Mouse (Mus musculus) liver, embryonic 11.5 days (tissue): Measurements from ENCODE around the gene Gm5617. TPM values are rescaled to one million over a fixed set of nuclear protein-coding genes. Genes with fewer than 3 reads are reported as not detected.
A peak's percentile ranks its signal among the peaks of the same experiment; 100 is the strongest.
"Not testable (repeated sequence)": the region's sequence is repeated elsewhere in the genome, so short reads cannot be mapped to it uniquely, and the experiment has no call there.

Experiments used
- ATAC-seq: fragments of 200-750 bp; cut with Nextera tagmentation; replicated peaks from 2 replicates; pipeline ENCODE4 v1.8.0; 2017; ENCODE audit warnings: moderate number of reproducible peaks, mild to moderate bottlenecking, moderate TSS enrichment, moderate library complexity; ENCODE audit not compliant: low FRiP score
- DNase-seq: peaks from one replicate; pipeline ENCODE4 v3.0.0-alpha.2; 2017; ENCODE audit warnings: low spot score
- H3K27ac ChIP-seq: fragments of 300-500 bp; sonication (generic); 2 replicates; pipeline ENCODE4 v1.5.1; 2014; ENCODE audit warnings: mild to moderate bottlenecking, low read depth, low read length, control low read depth
- H3K27me3 ChIP-seq: fragments of 300-500 bp; sonication (generic); replicated peaks from 2 replicates; pipeline ENCODE4 v1.6.1; 2014; ENCODE audit warnings: low read length, mixed read lengths; ENCODE audit not compliant: control insufficient read depth, insufficient read depth
- H3K36me3 ChIP-seq: fragments of 300-500 bp; sonication (generic); 2 replicates; pipeline ENCODE4 v1.6.1; 2014; ENCODE audit warnings: mild to moderate bottlenecking, low read length, moderate library complexity, mixed read lengths; ENCODE audit not compliant: control insufficient read depth, insufficient read depth
- H3K4me1 ChIP-seq: fragments of 300-500 bp; sonication (generic); replicated peaks from 2 replicates; pipeline ENCODE4 v1.6.1; 2014; ENCODE audit warnings: low read length, mixed read lengths; ENCODE audit not compliant: control insufficient read depth, insufficient read depth
- H3K4me2 ChIP-seq: fragments of 300-500 bp; sonication (generic); 2 replicates; pipeline ENCODE4 v1.6.1; 2014; ENCODE audit warnings: mild to moderate bottlenecking, control low read depth, moderate library complexity
- H3K4me3 ChIP-seq: fragments of 300-500 bp; sonication (generic); 2 replicates; pipeline ENCODE4 v1.5.1; 2014; ENCODE audit warnings: low read depth, low read length, control low read depth
- H3K9ac ChIP-seq: fragments of 300-500 bp; sonication (generic); 2 replicates; pipeline ENCODE4 v1.6.1; 2014; ENCODE audit warnings: low read depth, low read length, control low read depth
- H3K9me3 ChIP-seq: fragments of 300-500 bp; sonication (generic); 2 replicates; pipeline ENCODE4 v1.6.1; 2016; ENCODE audit warnings: low read length, inconsistent platforms, mixed read lengths; ENCODE audit not compliant: control insufficient read depth
- WGBS: fragments of 180-500 bp; shearing (Covaris S2); extraction: QIAGEN DNeasy Blood & Tissue Kit; methylation state at CpG from one replicate; pipeline ENCODE4 v1.1.7; 2014; 5-methylcytosine and 5-hydroxymethylcytosine counted together
- microRNA-seq: library from miRNA; unstranded; fragments of <30 nt; microRNA quantifications from one replicate; pipeline ENCODE4, GENCODE M21; 2017; ENCODE audit warnings: borderline number of aligned reads
- polyA plus RNA-seq: library from polyadenylated mRNA; unstranded; fragments of >200 nt; fragmentation: Nextera tagmentation; extraction: Ambion mirVana; gene quantifications from 2 replicates; pipeline ENCODE4 v1.2.1, GENCODE M21; 2014

Gm5617 gene
- polyA plus RNA-seq, 1 experiment from 2014 or later = 29.8 TPM

DNA sequence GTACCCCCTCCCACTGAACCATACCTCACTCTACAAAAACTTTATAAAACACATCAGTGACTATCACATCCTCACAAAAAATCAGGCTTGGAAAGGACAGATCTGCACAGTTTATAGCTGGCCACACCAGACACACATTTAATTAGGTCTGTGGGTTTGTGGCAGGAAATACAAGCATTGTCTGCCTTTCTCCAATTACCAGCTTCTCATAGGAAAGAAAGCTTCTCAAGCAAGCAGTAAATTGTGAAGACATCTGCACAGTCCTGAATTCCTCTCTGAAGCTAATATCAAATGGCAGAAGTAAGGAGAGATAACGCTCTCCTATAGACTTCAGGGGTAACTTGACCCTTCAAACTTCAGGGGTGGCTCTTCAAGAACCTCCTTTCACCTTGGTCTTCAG, 41.2 kb downstream of the Gm5617 start:
- no peak for ATAC-seq

GRCm38 (mm10) chr9:48537616-48538015, 42.4 kb downstream of the Gm5617 start:
- not testable (repeated sequence) for H3K27me3 ChIP-seq, H3K4me3 ChIP-seq, H3K36me3 ChIP-seq, H3K4me1 ChIP-seq, H3K9ac ChIP-seq, H3K4me2 ChIP-seq, DNase-seq, H3K27ac ChIP-seq, H3K9me3 ChIP-seq, ATAC-seq
- 56% methylated on average over 1 of the region's 1 CpGs for WGBS

More for the DNA sequence above, 41.2 kb downstream of the Gm5617 start:
- H3K9me3 ChIP-seq = peaks cover 3% of the 10 kb centered on the region
- DNase-seq = no peak
- no peak overlapping the region for H3K4me3 ChIP-seq
- 54% methylated on average over 1 of the region's 1 CpGs for WGBS
- H3K9ac ChIP-seq = no peak overlapping the region
- no peaks in the 10 kb centered on the region for H3K4me1 ChIP-seq
- peaks cover 5% of the 10 kb centered on the region; the same call in 1 of the 2 replicates for H3K27me3 ChIP-seq
- no peaks in the 10 kb centered on the region for H3K36me3 ChIP-seq
- no peak overlapping the region for H3K27ac ChIP-seq
- H3K4me2 ChIP-seq = no peak overlapping the region

GRCm38 (mm10) chr9:48538044-48538645, 42.9 kb downstream of the Gm5617 start:
- DNase-seq (no peak), ATAC-seq (no peak)
- Histone ChIP-seq H3K9ac (no peak overlapping the region), H3K36me3 (no peaks in the 10 kb centered on the region), H3K27me3 (peaks cover 5% of the 10 kb centered on the region; the same call in 1 of the 2 replicates), H3K4me2 (peak overlapping the region; percentile 40), H3K9me3 (peaks cover 3% of the 10 kb centered on the region), H3K27ac (no peak overlapping the region), H3K4me3 (0 out of 2 replicates have a peak overlapping the region, but pooled peaks have one; percentile 13), H3K4me1 (no peaks in the 10 kb centered on the region)
- 4% methylated on average over 17 of the region's 17 CpGs for WGBS

DNA sequence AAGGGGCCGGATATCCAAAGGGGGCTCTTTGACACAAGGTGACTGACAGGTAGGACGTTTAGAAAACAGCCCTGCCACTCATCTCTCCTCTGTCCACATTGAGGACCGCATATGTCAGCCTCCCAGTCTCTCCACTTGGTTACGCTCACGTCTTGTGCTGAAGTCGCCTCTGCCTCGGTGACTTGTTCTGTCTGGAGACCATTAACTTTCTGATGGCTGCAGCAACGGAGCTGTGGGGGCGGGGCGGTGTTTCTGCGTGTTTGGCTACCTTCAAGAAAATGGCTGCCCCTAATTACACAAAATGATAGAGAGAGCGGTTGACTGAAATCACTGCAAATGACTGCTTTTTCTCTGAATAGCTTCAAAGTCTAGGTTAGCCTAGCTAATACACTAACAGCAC, 43.4 kb downstream of the Gm5617 start:
- Histone ChIP-seq H3K27ac (no peak overlapping the region), H3K27me3 (peaks cover 5% of the 10 kb centered on the region; the same call in 1 of the 2 replicates), H3K4me1 (no peaks in the 10 kb centered on the region), H3K9ac (no peak overlapping the region), H3K4me2 (peak overlapping the region; percentile 40), H3K36me3 (no peaks in the 10 kb centered on the region), H3K4me3 (no peak overlapping the region), H3K9me3 (peaks cover 3% of the 10 kb centered on the region)
- ATAC-seq = no peak
- DNase-seq = no peak
- WGBS = 19% methylated on average over 12 of the region's 12 CpGs

Small RNA genes within 50 kb of the gene (microRNA-seq; reads per million reads assigned to microRNA genes)
- not detected for gene Gm23653

Other genes with a start within 250 kb of the Gm5617 start
- 100 and 104 TPM in 2 replicates for gene Nxpe2, start 142.0 kb upstream of the Gm5617 start, polyA plus RNA-seq
- 173 TPM in 2 replicates for gene Rexo2, start 14.8 kb upstream of the Gm5617 start, polyA plus RNA-seq
- gene Rbm7, start 143 bp upstream of the Gm5617 start, polyA plus RNA-seq = 110 and 121 TPM in 2 replicates
- gene Nnmt, start 109.7 kb downstream of the Gm5617 start, polyA plus RNA-seq = 1.3 and 1.8 TPM in 2 replicates